Mouse (Mus musculus) liver, adult 2 months (tissue): Measurements from ENCODE around the gene Dgki.

Source experiments
- CTCF ChIP-seq: fragments of 200-500 bp; IDR thresholded peaks from 2 replicates; pipeline ENCODE4 v1.5.1; 2011; ENCODE audit warnings: low read depth, low read length, control low read depth
- POLR2A ChIP-seq: fragments of 200-500 bp; IDR thresholded peaks from 2 replicates; pipeline ENCODE4 v1.6.1; 2011; ENCODE audit warnings: low read length, control low read depth; ENCODE audit not compliant: insufficient read depth; ENCODE audit errors: extremely low read depth

DNA sequence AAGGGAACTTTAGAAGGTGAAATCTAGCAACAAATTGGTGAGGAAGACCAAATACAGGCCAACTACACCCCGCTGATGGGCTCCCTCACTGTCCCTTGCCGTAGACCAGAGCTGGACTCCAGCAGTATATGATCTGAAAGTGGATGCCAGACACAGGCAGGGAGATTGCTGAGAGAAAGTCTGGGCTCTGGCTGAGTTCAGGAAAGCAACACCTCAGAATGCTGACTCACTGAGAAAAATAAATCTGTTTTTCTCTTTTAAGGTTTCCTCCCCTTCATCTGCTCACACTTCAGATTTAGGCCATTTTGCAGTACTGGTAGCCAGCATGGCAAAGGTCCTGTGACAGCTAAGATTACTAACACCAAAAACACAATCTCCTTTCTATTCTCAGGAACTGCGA is 311.2 kb downstream of the Dgki start:
- TF ChIP-seq CTCF (no peak), POLR2A (no peak)
